Mouse (Mus musculus) midbrain, embryonic 14.5 days (tissue): ENCODE measurements at regions not wholly inside any gene's neighbourhood (a gene's known extent, or its start where the extent isn't known, plus 50 kb on each side); places are given as distances from the start of the nearest gene placed in this dataset. TPM values are rescaled to one million over a fixed set of nuclear protein-coding genes. Genes with fewer than 3 reads are reported as not detected.

ENCODE experiments used
- ATAC-seq: fragments of 200-750 bp; cut with Nextera tagmentation; 2 replicates; pipeline ENCODE4 v1.8.0; 2017; ENCODE audit warnings: moderate number of reproducible peaks, moderate library complexity; ENCODE audit not compliant: low FRiP score, low TSS enrichment
- DNase-seq: peaks from one replicate; pipeline ENCODE4 v3.0.0-alpha.2; 2015
- H3K27ac ChIP-seq: fragments of 300-500 bp; sonication (generic); replicated peaks from 2 replicates; pipeline ENCODE4 v1.5.1; 2014; ENCODE audit warnings: mild to moderate bottlenecking, low read depth, low read length, moderate library complexity
- H3K27me3 ChIP-seq: fragments of 300-500 bp; sonication (generic); 2 replicates; pipeline ENCODE4 v1.6.1; 2014; ENCODE audit warnings: low read length, control low read depth, mixed read lengths; ENCODE audit not compliant: control insufficient read depth, insufficient read depth
- H3K36me3 ChIP-seq: fragments of 300-500 bp; sonication (generic); 2 replicates; pipeline ENCODE4 v1.6.1; 2014; ENCODE audit warnings: low read length, control low read depth; ENCODE audit not compliant: control insufficient read depth, insufficient read depth
- H3K4me1 ChIP-seq: fragments of 300-500 bp; sonication (generic); 2 replicates; pipeline ENCODE4 v1.6.1; 2014; ENCODE audit warnings: mild to moderate bottlenecking, antibody characterized with exemption, low read length, control low read depth; ENCODE audit not compliant: control insufficient read depth, insufficient read depth
- H3K4me2 ChIP-seq: fragments of 300-500 bp; sonication (generic); 2 replicates; pipeline ENCODE4 v1.6.1; 2014; ENCODE audit warnings: mild to moderate bottlenecking, low read length, moderate library complexity
- H3K4me3 ChIP-seq: fragments of 300-500 bp; sonication (generic); replicated peaks from 2 replicates; pipeline ENCODE4 v1.5.1; 2014; ENCODE audit warnings: low read depth, low read length
- H3K9ac ChIP-seq: fragments of 300-500 bp; sonication (generic); replicated peaks from 2 replicates; pipeline ENCODE4 v1.6.1; 2014; ENCODE audit warnings: mild to moderate bottlenecking, low read length, moderate library complexity
- H3K9me3 ChIP-seq: fragments of 300-500 bp; sonication (generic); 2 replicates; pipeline ENCODE4 v1.6.1; 2016; ENCODE audit warnings: low read length, control low read depth, mixed read lengths; ENCODE audit not compliant: control insufficient read depth
- WGBS: fragments of 180-500 bp; shearing (Covaris S2); extraction: QIAGEN DNeasy Blood & Tissue Kit; methylation state at CpG from one replicate; pipeline ENCODE4 v1.1.7; 2014; 5-methylcytosine and 5-hydroxymethylcytosine counted together
- microRNA-seq: library from miRNA; unstranded; fragments of <30 nt; microRNA quantifications from one replicate; pipeline ENCODE4, GENCODE M21; 2016

- WGBS: 31% methylated on average over 3 of the region's 3 CpGs
- DNase-seq (peak; percentile 20), ATAC-seq (no peak)
- H3K27ac ChIP-seq: no peak overlapping the region
- H3K4me2 ChIP-seq: no peak overlapping the region
- H3K4me3 ChIP-seq: no peak overlapping the region
- no peaks in the 10 kb centered on the region for H3K4me1 ChIP-seq
- H3K36me3 ChIP-seq: no peaks in the 10 kb centered on the region
- no peak overlapping the region for H3K9ac ChIP-seq
- H3K27me3 ChIP-seq: no peaks in the 10 kb centered on the region
- no peaks in the 10 kb centered on the region for H3K9me3 ChIP-seq
Measured at GRCm38 (mm10) chr4:30675911-30676310, 1288.0 kb upstream of the Map3k7 start.

GRCm38 (mm10) chr4:30677056-30677455 is 1286.8 kb upstream of the Map3k7 start:
- Histone ChIP-seq H3K4me2 (no peak overlapping the region), H3K4me3 (no peak overlapping the region), H3K4me1 (no peaks in the 10 kb centered on the region), H3K27me3 (no peaks in the 10 kb centered on the region), H3K9me3 (no peaks in the 10 kb centered on the region), H3K36me3 (no peaks in the 10 kb centered on the region), H3K27ac (no peak overlapping the region; the same call in 1 of the 2 replicates), H3K9ac (no peak overlapping the region)
- DNase-seq (peak; percentile 37), ATAC-seq (peak; percentile 70; the same call in 1 of the 2 replicates)
- 13% methylated on average over 2 of the region's 2 CpGs for WGBS

- H3K4me3 ChIP-seq: no peak overlapping the region
- no peak for DNase-seq
- no peak overlapping the region for H3K9ac ChIP-seq
- no peak overlapping the region for H3K27ac ChIP-seq
- WGBS: 84% methylated on average over 6 of the region's 6 CpGs
- H3K4me2 ChIP-seq: no peak overlapping the region
- no peaks in the 10 kb centered on the region for H3K9me3 ChIP-seq
- no peaks in the 10 kb centered on the region for H3K4me1 ChIP-seq
- H3K27me3 ChIP-seq: no peaks in the 10 kb centered on the region
- H3K36me3 ChIP-seq: no peaks in the 10 kb centered on the region
- ATAC-seq: no peak
Measured at GRCm38 (mm10) chr4:30682394-30682793, 1281.5 kb upstream of the Map3k7 start.

- H3K4me2 ChIP-seq: no peak overlapping the region
- H3K27ac ChIP-seq: no peak overlapping the region
- no peaks in the 10 kb centered on the region for H3K36me3 ChIP-seq
- H3K4me3 ChIP-seq: no peak overlapping the region
- 59% methylated on average over 3 of the region's 3 CpGs for WGBS
- H3K4me1 ChIP-seq: no peaks in the 10 kb centered on the region
- no peaks in the 10 kb centered on the region for H3K9me3 ChIP-seq
- H3K27me3 ChIP-seq: no peaks in the 10 kb centered on the region
- ATAC-seq (no peak), DNase-seq (peak; percentile 1)
- H3K9ac ChIP-seq: no peak overlapping the region
Measured at GRCm38 (mm10) chr4:30713378-30714001, 1250.4 kb upstream of the Map3k7 start.

Small RNA genes in the stretch of these regions (microRNA-seq; reads per million reads assigned to microRNA genes)
- not detected for gene Gm22831
